Mouse (Mus musculus) CH12.LX (cell line): Measurements from ENCODE around the gene Zswim1.

Experiments used
- BHLHE40 ChIP-seq: IDR thresholded peaks from 2 replicates; pipeline ENCODE4 v1.6.1; 2011; ENCODE audit warnings: mild to moderate bottlenecking, low read depth, low read length, improper control_type of control experiment
- CTCF ChIP-seq, 2 experiments: IDR thresholded peaks in 1 of 2; conservative IDR thresholded peaks in 1 of 2; 2 replicates each; pipeline ENCODE4 v1.5.1; 2011 to 2012; ENCODE audit warnings: low read depth in 2 of 2, low read length in 2 of 2, improper control_type of control experiment in 1 of 2, inconsistent platforms in 1 of 2, mild to moderate bottlenecking in 1 of 2, moderate library complexity in 1 of 2
- ELF1 ChIP-seq: IDR thresholded peaks from 2 replicates; pipeline ENCODE4 v1.6.1; 2014; ENCODE audit warnings: low read depth, mild to moderate bottlenecking, inconsistent platforms, low read length, improper control_type of control experiment
- EP300 ChIP-seq: IDR thresholded peaks from 2 replicates; pipeline ENCODE4 v1.6.1; 2011; ENCODE audit warnings: low read length, improper control_type of control experiment
- JUND ChIP-seq: conservative IDR thresholded peaks from 2 replicates; pipeline ENCODE4 v1.6.1; 2011; ENCODE audit warnings: low read depth, low read length, improper control_type of control experiment
- MAX ChIP-seq: IDR thresholded peaks from 2 replicates; pipeline ENCODE4 v1.6.1; 2011; ENCODE audit warnings: low read length, improper control_type of control experiment
- MXI1 ChIP-seq: IDR thresholded peaks from 2 replicates; pipeline ENCODE4 v1.6.1; 2011; ENCODE audit warnings: mild to moderate bottlenecking, low read depth, low read length, improper control_type of control experiment
- POLR2A ChIP-seq: IDR thresholded peaks from 2 replicates; pipeline ENCODE4 v1.6.1; 2011; ENCODE audit warnings: low read depth, mild to moderate bottlenecking, improper control_type of control experiment, low read length
- TCF12 ChIP-seq: IDR thresholded peaks from 2 replicates; pipeline ENCODE4 v1.6.1; 2014; ENCODE audit warnings: low read depth, mild to moderate bottlenecking, inconsistent platforms, low read length, improper control_type of control experiment
- USF1 ChIP-seq: IDR thresholded peaks from 2 replicates; pipeline ENCODE4 v1.6.1; 2014; ENCODE audit warnings: low read depth, mild to moderate bottlenecking, inconsistent platforms, low read length, improper control_type of control experiment

- TF ChIP-seq EP300 (no peak), CTCF (conservative IDR thresholded peaks at IDR 0.05 in 1 of 2, IDR thresholded peaks at IDR 0.05 in 1 of 2; ENCODE audit: low read depth in 2 of 2, low read length in 2 of 2) (peak; percentile 73), POLR2A (no peak), TCF12 (no peak), ELF1 (no peak), USF1 (no peak), MAX (no peak), JUND (no peak), MXI1 (no peak), BHLHE40 (no peak)
Measured at GRCm38 (mm10) chr2:164793236-164793635, 29.2 kb upstream of the Zswim1 start.
